Mouse (Mus musculus): ENCODE measurements around the gene Mlxip. TPM values are rescaled to one million over a fixed set of nuclear protein-coding genes. Genes with fewer than 3 reads are reported as not detected.
A peak's percentile ranks its signal among the peaks of the same experiment; 100 is the strongest.

The Mlxip gene
- polyA plus RNA-seq, 1 experiment from 2014 or later, result 27.7 TPM

DNA sequence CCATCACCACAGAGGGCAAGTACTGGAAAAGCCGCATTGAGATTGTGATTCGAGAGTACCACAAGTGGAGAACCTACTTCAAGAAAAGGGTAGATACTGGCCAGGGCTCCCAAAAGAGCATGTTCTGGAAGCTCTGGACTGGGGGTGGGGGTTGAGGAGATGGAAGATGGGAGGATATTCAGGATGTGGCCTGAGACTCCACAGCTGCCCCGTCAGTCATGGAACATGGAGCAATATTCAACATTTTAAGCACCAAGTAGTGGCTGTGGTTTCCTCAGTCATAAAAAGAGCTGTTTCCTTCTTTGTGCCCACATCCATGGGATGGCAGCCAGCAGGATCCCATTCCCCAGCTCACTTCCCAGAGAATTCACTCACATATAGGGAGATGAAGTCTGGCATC lies 47.7 kb downstream of the Mlxip start:
- Histone ChIP-seq H3K4me3 (ENCODE audit: low read depth, low read length) (no peak overlapping the region), H3K4me2 (no peak overlapping the region), H3K27me3 (ENCODE audit: insufficient read depth, low read length) (no peaks in the 10 kb centered on the region), H3K9me3 (ENCODE audit: low read depth, low read length) (no peaks in the 10 kb centered on the region), H3K9ac (no peak overlapping the region), H3K36me3 (ENCODE audit: insufficient read depth) (peaks cover 52% of the 10 kb centered on the region), H3K27ac (ENCODE audit: low read depth) (no peak overlapping the region), H3K4me1 (ENCODE audit: insufficient read depth) (no peaks in the 10 kb centered on the region)
- DNase-seq, result no peak
- no peak for TF ChIP-seq CTCF (IDR thresholded peaks at IDR 0.05; ENCODE audit: low read depth)
- ATAC-seq (ENCODE audit: insufficient read depth), result no peak
- WGBS, result 88% methylated on average over 3 of the region's 3 CpGs

DNA sequence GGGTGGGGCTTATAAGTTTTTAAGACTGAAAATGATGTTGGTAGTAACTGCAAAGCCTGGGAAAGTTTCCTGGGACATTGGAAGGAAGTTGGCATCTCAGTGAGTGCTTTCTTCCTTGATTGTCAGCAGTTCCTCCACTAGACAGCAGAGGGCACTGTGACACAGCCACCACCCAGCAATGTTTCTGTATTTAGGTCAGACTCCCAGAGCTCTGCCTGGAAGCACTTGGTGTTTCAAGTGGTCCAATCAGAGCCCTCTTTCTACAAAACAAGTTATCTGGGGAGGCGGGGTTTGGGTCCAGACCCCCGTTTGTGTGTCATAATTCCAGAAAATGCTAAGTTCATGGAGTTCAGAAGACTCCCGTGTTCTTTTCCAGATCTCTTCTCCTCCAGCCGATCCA lies 49.5 kb downstream of the Mlxip start:
- H3K27ac ChIP-seq (ENCODE audit: low read depth), result no peak overlapping the region
- no peaks in the 10 kb centered on the region for H3K27me3 ChIP-seq (ENCODE audit: insufficient read depth, low read length)
- WGBS, result 47% methylated on average over 4 of the region's 4 CpGs
- H3K4me3 ChIP-seq (ENCODE audit: low read depth, low read length), result no peak overlapping the region
- ATAC-seq (ENCODE audit: insufficient read depth) (no peak), DNase-seq (peak; percentile 83)
- no peak overlapping the region for H3K9ac ChIP-seq
- peaks cover 68% of the 10 kb centered on the region for H3K36me3 ChIP-seq (ENCODE audit: insufficient read depth)
- TF ChIP-seq CTCF (IDR thresholded peaks at IDR 0.05; ENCODE audit: low read depth), result peak; percentile 90
- H3K9me3 ChIP-seq (ENCODE audit: low read depth, low read length), result no peaks in the 10 kb centered on the region
- no peak overlapping the region for H3K4me2 ChIP-seq
- no peaks in the 10 kb centered on the region for H3K4me1 ChIP-seq (ENCODE audit: insufficient read depth)

DNA sequence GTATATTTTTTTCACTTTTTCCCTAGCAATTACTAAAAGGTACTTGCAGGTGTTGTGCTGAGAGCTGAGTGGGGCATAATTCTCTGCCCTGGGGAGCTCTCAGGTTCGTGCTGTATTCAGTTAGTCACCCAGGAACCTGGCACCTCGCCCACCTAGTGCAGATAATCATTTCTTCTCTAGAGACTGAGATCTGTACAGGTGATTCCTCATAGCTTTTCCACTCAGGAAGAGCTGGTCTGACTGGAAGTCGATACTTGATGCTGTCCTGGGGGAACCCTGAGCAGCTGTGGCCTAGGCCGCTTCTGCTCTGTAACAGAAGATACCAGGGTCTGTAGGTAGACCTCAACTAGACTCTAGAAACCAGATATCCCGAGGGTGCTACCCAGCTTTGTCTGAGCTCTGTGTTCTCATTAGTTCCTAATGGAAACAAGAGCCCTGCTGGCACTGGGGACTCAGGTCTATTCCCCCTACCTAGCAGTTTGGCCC lies 50.3 kb downstream of the Mlxip start:
- peaks cover 76% of the 10 kb centered on the region for H3K36me3 ChIP-seq (ENCODE audit: insufficient read depth)
- 86% methylated on average over 5 of the region's 5 CpGs for WGBS
- no peak for ATAC-seq (ENCODE audit: insufficient read depth)

DNA sequence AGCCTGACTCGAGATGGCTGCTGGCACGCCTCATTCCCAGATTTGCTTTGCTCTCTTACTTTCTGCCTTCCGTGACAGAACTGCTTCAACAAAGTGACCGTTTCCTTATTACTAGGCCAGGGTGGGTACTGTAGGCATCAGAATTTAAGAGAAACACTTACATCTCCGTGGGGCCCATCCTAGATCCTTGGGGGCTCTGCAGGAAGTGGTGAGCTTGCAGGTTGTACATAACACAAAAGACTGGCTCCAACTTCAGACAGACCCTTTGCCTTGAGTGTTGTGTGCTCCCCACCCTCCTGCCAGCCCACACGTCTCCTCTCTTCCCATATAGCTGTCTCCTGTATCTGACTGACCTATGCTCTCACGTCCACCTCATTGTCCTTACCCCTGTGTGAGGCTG lies 57.3 kb downstream of the Mlxip start:
- 90% methylated on average over 7 of the region's 7 CpGs for WGBS
- DNase-seq, result no peak
- Histone ChIP-seq H3K9me3 (ENCODE audit: low read depth, low read length) (no peaks in the 10 kb centered on the region), H3K36me3 (ENCODE audit: insufficient read depth) (peaks cover 80% of the 10 kb centered on the region), H3K4me3 (ENCODE audit: low read depth, low read length) (no peak overlapping the region), H3K9ac (no peak overlapping the region), H3K27ac (ENCODE audit: low read depth) (no peak overlapping the region), H3K4me2 (no peak overlapping the region), H3K4me1 (ENCODE audit: insufficient read depth) (no peaks in the 10 kb centered on the region), H3K27me3 (ENCODE audit: insufficient read depth, low read length) (no peaks in the 10 kb centered on the region)
- TF ChIP-seq CTCF (IDR thresholded peaks at IDR 0.05; ENCODE audit: low read depth), result no peak
- no peak for ATAC-seq (ENCODE audit: insufficient read depth)

More for the DNA sequence above, 50.3 kb downstream of the Mlxip start:
- Histone ChIP-seq H3K4me3 (ENCODE audit: low read depth, low read length) (no peak overlapping the region), H3K27me3 (ENCODE audit: insufficient read depth, low read length) (no peaks in the 10 kb centered on the region), H3K4me2 (no peak overlapping the region), H3K4me1 (ENCODE audit: insufficient read depth) (no peaks in the 10 kb centered on the region), H3K9ac (no peak overlapping the region), H3K27ac (ENCODE audit: low read depth) (no peak overlapping the region), H3K9me3 (ENCODE audit: low read depth, low read length) (no peaks in the 10 kb centered on the region)
- DNase-seq, result no peak
- TF ChIP-seq CTCF (IDR thresholded peaks at IDR 0.05; ENCODE audit: low read depth), result no peak

DNA sequence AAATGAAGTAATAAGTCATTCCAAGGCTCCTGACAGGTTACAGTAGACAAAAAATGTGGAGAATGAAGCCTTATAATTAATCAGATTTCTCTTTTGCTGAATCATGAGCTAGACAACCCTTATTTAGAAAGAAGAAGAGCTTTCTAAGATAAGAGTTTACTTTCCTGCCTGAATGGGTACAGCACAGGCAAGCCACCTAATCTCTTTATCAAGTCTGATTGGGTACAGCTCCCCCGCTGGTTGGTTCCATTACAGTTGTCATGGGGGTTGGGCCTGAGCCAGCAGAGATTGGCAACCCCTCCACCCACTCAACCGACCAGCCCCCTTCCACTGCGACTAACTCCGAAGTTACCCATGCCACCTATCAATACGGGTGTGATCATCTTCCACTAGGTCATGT lies 66.8 kb downstream of the Mlxip start:
- 40% methylated on average over 5 of the region's 5 CpGs for WGBS
- H3K27ac ChIP-seq (ENCODE audit: low read depth), result no peak overlapping the region
- no peak overlapping the region for H3K9ac ChIP-seq
- H3K9me3 ChIP-seq (ENCODE audit: low read depth, low read length), result no peaks in the 10 kb centered on the region
- H3K4me2 ChIP-seq, result no peak overlapping the region
- TF ChIP-seq CTCF (IDR thresholded peaks at IDR 0.05; ENCODE audit: low read depth), result no peak
- no peak for DNase-seq
- H3K27me3 ChIP-seq (ENCODE audit: insufficient read depth, low read length), result no peaks in the 10 kb centered on the region
- 0 out of 2 replicates have a peak, but pooled peaks cover 3% of the 10 kb centered on the region for H3K36me3 ChIP-seq (ENCODE audit: insufficient read depth)
- no peaks in the 10 kb centered on the region for H3K4me1 ChIP-seq (ENCODE audit: insufficient read depth)
- H3K4me3 ChIP-seq (ENCODE audit: low read depth, low read length), result no peak overlapping the region
- no peak for ATAC-seq (ENCODE audit: insufficient read depth)

DNA sequence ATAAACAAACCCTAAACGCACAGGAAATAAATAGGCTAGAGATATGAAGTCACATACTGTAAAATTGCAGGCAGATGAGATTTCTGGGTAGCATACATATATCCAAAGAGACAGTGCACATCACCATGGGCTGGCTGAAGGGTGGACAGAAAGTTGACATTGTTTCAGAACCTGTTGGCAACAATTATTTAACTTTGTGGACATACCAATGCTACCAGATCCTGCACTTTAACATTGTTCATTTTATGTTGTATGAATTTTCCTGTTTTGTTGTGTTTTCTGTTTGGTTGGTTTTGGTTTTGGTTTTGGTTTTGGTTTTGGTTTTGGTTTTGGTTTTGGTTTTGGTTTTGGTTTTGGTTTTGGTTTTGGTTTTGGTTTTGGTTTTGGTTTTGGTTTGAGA lies 70.0 kb downstream of the Mlxip start:
- TF ChIP-seq CTCF (IDR thresholded peaks at IDR 0.05; ENCODE audit: low read depth), result no peak
- Histone ChIP-seq H3K9me3 (ENCODE audit: low read depth, low read length) (no peaks in the 10 kb centered on the region), H3K4me1 (ENCODE audit: insufficient read depth) (no peaks in the 10 kb centered on the region), H3K27me3 (ENCODE audit: insufficient read depth, low read length) (no peaks in the 10 kb centered on the region), H3K9ac (no peak overlapping the region), H3K4me3 (ENCODE audit: low read depth, low read length) (no peak overlapping the region), H3K36me3 (ENCODE audit: insufficient read depth) (no peaks in the 10 kb centered on the region), H3K4me2 (no peak overlapping the region), H3K27ac (ENCODE audit: low read depth) (no peak overlapping the region)
- 81% methylated on average over 1 of the region's 1 CpGs for WGBS
- DNase-seq (no peak), ATAC-seq (ENCODE audit: insufficient read depth) (no peak)

DNA sequence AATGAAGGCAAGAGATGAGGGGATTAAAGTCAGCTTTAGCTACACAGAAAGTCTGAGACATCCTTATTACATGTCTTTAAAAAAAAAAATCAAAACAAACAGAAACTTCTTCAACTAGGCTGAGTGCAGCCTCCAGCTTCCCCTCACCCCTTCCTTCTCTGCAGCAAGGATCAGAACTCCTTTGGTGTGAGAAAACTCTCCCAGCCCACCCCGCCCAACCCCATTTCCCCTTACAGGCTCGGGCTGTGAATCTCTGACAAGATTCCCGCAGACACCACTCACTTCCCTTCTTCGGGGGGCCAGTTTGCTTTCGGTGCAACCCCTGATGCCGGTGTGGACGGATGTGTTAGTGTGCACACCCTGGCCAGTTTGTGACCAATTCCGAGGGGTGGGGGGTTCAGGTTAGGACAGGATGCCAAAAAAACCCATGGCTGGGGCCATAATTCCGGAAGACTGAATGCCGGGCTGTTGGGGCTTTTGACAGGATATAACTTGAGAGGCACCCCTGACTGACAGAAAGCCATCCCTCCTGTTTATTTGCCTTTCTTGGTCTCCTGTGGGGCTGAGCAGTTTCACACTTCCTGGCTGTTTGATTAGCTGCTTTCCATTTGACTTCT lies 76.3 kb downstream of the Mlxip start:
- peak overlapping the region; percentile 20; the same call in 1 of the 2 replicates for H3K9ac ChIP-seq
- no peaks in the 10 kb centered on the region for H3K27me3 ChIP-seq (ENCODE audit: insufficient read depth, low read length)
- H3K4me3 ChIP-seq (ENCODE audit: low read depth, low read length), result no peak overlapping the region; the same call in 1 of the 2 replicates
- H3K9me3 ChIP-seq (ENCODE audit: low read depth, low read length), result no peaks in the 10 kb centered on the region
- no peak for TF ChIP-seq CTCF (IDR thresholded peaks at IDR 0.05; ENCODE audit: low read depth)
- no peaks in the 10 kb centered on the region for H3K4me1 ChIP-seq (ENCODE audit: insufficient read depth)
- peak overlapping the region; percentile 54 for H3K4me2 ChIP-seq
- ATAC-seq (ENCODE audit: insufficient read depth) (no peak), DNase-seq (peak; percentile 10)
- no peak overlapping the region for H3K27ac ChIP-seq (ENCODE audit: low read depth)
- 3% methylated on average over 10 of the region's 10 CpGs for WGBS
- no peaks in the 10 kb centered on the region for H3K36me3 ChIP-seq (ENCODE audit: insufficient read depth)

Data from lung, embryonic 14.5 days (tissue).